Mouse (Mus musculus) hindbrain, embryonic 15.5 days (tissue): ENCODE data around the gene Cradd. TPM values are rescaled to one million over a fixed set of nuclear protein-coding genes. Genes with fewer than 3 reads are reported as not detected.

ENCODE experiments used
- ATAC-seq: fragments of 200-750 bp; cut with Nextera tagmentation; 2 replicates; pipeline ENCODE4 v1.8.0; 2017; ENCODE audit warnings: low read depth, moderate number of reproducible peaks, moderate TSS enrichment; ENCODE audit not compliant: low FRiP score
- H3K27ac ChIP-seq: fragments of 300-500 bp; sonication (generic); replicated peaks from 2 replicates; pipeline ENCODE4 v1.5.1; 2015; ENCODE audit warnings: mild to moderate bottlenecking, inconsistent platforms
- H3K27me3 ChIP-seq: fragments of 300-500 bp; sonication (generic); 2 replicates; pipeline ENCODE4 v1.6.1; 2015; ENCODE audit warnings: control low read depth, inconsistent platforms
- H3K36me3 ChIP-seq: fragments of 300-500 bp; sonication (generic); 2 replicates; pipeline ENCODE4 v1.6.1; 2015; ENCODE audit warnings: control low read depth, inconsistent platforms
- H3K4me1 ChIP-seq: fragments of 300-500 bp; sonication (generic); replicated peaks from 2 replicates; pipeline ENCODE4 v1.6.1; 2015; ENCODE audit warnings: control low read depth, inconsistent platforms
- H3K4me2 ChIP-seq: fragments of 300-500 bp; sonication (generic); 2 replicates; pipeline ENCODE4 v1.6.1; 2015; ENCODE audit warnings: moderate library complexity, mild to moderate bottlenecking, inconsistent platforms
- H3K4me3 ChIP-seq: fragments of 300-500 bp; sonication (generic); 2 replicates; pipeline ENCODE4 v1.5.1; 2015; ENCODE audit warnings: mild to moderate bottlenecking, inconsistent platforms
- H3K9ac ChIP-seq: fragments of 300-500 bp; sonication (generic); 2 replicates; pipeline ENCODE4 v1.6.1; 2015; ENCODE audit warnings: inconsistent platforms
- H3K9me3 ChIP-seq: fragments of 300-500 bp; sonication (generic); 2 replicates; pipeline ENCODE4 v1.6.1; 2016; ENCODE audit warnings: control low read depth, inconsistent platforms
- WGBS: fragments of 180-500 bp; shearing (Covaris S2); methylation state at CpG from one replicate; pipeline ENCODE4 v1.1.7; 2015; 5-methylcytosine and 5-hydroxymethylcytosine counted together
- polyA plus RNA-seq: library from polyadenylated mRNA; unstranded; fragments of >200 nt; fragmentation: Nextera tagmentation; extraction: Ambion mirVana; gene quantifications from 2 replicates; pipeline ENCODE4 v1.2.1, GENCODE M21; 2015

The Cradd gene
- polyA plus RNA-seq, 1 experiment from 2014 or later: 9.4 TPM

GRCm38 (mm10) chr10:95245680-95245982 is 78.3 kb downstream of the Cradd start:
- peak; percentile 54; the same call in 1 of the 2 replicates for ATAC-seq
- no peaks in the 10 kb centered on the region for H3K9me3 ChIP-seq
- peaks cover 4% of the 10 kb centered on the region; the same call in 1 of the 2 replicates for H3K4me1 ChIP-seq
- no peak overlapping the region for H3K4me3 ChIP-seq
- H3K27me3 ChIP-seq: no peaks in the 10 kb centered on the region
- 88% methylated on average over 2 of the region's 2 CpGs for WGBS
- H3K4me2 ChIP-seq: no peak overlapping the region
- no peak overlapping the region for H3K9ac ChIP-seq
- H3K27ac ChIP-seq: no peak overlapping the region
- no peaks in the 10 kb centered on the region for H3K36me3 ChIP-seq

GRCm38 (mm10) chr10:95244961-95245679 is 78.8 kb downstream of the Cradd start:
- no peak overlapping the region for H3K9ac ChIP-seq
- peaks cover 4% of the 10 kb centered on the region; the same call in 1 of the 2 replicates for H3K4me1 ChIP-seq
- no peak overlapping the region for H3K4me2 ChIP-seq
- no peak overlapping the region for H3K4me3 ChIP-seq
- no peaks in the 10 kb centered on the region for H3K27me3 ChIP-seq
- peak; percentile 27; the same call in 1 of the 2 replicates for ATAC-seq
- H3K27ac ChIP-seq: no peak overlapping the region
- H3K9me3 ChIP-seq: no peaks in the 10 kb centered on the region
- 36% methylated on average over 22 of the region's 23 CpGs for WGBS
- no peaks in the 10 kb centered on the region for H3K36me3 ChIP-seq

GRCm38 (mm10) chr10:95239196-95240069 is 84.5 kb downstream of the Cradd start:
- H3K9ac ChIP-seq: no peak overlapping the region
- no peak overlapping the region for H3K4me2 ChIP-seq
- H3K27ac ChIP-seq: peak overlapping the region; percentile 50
- H3K36me3 ChIP-seq: no peaks in the 10 kb centered on the region
- no peaks in the 10 kb centered on the region for H3K27me3 ChIP-seq
- peaks cover 16% of the 10 kb centered on the region for H3K4me1 ChIP-seq
- no peaks in the 10 kb centered on the region for H3K9me3 ChIP-seq
- ATAC-seq: peak; percentile 73
- H3K4me3 ChIP-seq: no peak overlapping the region
- WGBS: 24% methylated on average over 13 of the region's 13 CpGs

- Histone ChIP-seq H3K9me3 (no peaks in the 10 kb centered on the region), H3K4me2 (no peak overlapping the region), H3K9ac (no peak overlapping the region), H3K27ac (peak overlapping the region; percentile 50), H3K36me3 (no peaks in the 10 kb centered on the region), H3K27me3 (no peaks in the 10 kb centered on the region), H3K4me3 (no peak overlapping the region), H3K4me1 (peaks cover 16% of the 10 kb centered on the region)
- ATAC-seq: peak; percentile 60; the same call in 1 of the 2 replicates
- 44% methylated on average over 2 of the region's 2 CpGs for WGBS
These were observed 85.3 kb downstream of the Cradd start for GRCm38 (mm10) chr10:95238667-95239066.

GRCm38 (mm10) chr10:95236226-95236625 is 87.7 kb downstream of the Cradd start:
- Histone ChIP-seq H3K36me3 (no peaks in the 10 kb centered on the region), H3K4me2 (no peak overlapping the region), H3K9ac (no peak overlapping the region), H3K27me3 (no peaks in the 10 kb centered on the region), H3K4me3 (no peak overlapping the region), H3K27ac (no peak overlapping the region), H3K9me3 (no peaks in the 10 kb centered on the region), H3K4me1 (peaks cover 16% of the 10 kb centered on the region)
- WGBS: 65% methylated on average over 8 of the region's 8 CpGs
- no peak for ATAC-seq

GRCm38 (mm10) chr10:95234661-95235060 is 89.3 kb downstream of the Cradd start:
- Histone ChIP-seq H3K36me3 (no peaks in the 10 kb centered on the region), H3K4me3 (no peak overlapping the region), H3K27ac (no peak overlapping the region), H3K9ac (no peak overlapping the region), H3K4me2 (no peak overlapping the region), H3K27me3 (no peaks in the 10 kb centered on the region), H3K4me1 (peaks cover 14% of the 10 kb centered on the region), H3K9me3 (no peaks in the 10 kb centered on the region)
- WGBS: 42% methylated on average over 3 of the region's 3 CpGs
- no peak for ATAC-seq

GRCm38 (mm10) chr10:95233044-95233443 is 90.9 kb downstream of the Cradd start:
- no peak for ATAC-seq
- Histone ChIP-seq H3K27ac (no peak overlapping the region), H3K27me3 (no peaks in the 10 kb centered on the region), H3K9ac (no peak overlapping the region), H3K4me3 (no peak overlapping the region), H3K4me2 (no peak overlapping the region), H3K36me3 (no peaks in the 10 kb centered on the region), H3K9me3 (no peaks in the 10 kb centered on the region), H3K4me1 (no peaks in the 10 kb centered on the region)
- 80% methylated on average over 10 of the region's 10 CpGs for WGBS

- H3K27me3 ChIP-seq: no peaks in the 10 kb centered on the region
- H3K36me3 ChIP-seq: no peaks in the 10 kb centered on the region
- no peak overlapping the region for H3K9ac ChIP-seq
- H3K4me2 ChIP-seq: no peak overlapping the region
- H3K4me1 ChIP-seq: no peaks in the 10 kb centered on the region
- ATAC-seq: no peak
- H3K4me3 ChIP-seq: no peak overlapping the region
- WGBS: 83% methylated on average over 3 of the region's 3 CpGs
- H3K27ac ChIP-seq: no peak overlapping the region
- H3K9me3 ChIP-seq: no peaks in the 10 kb centered on the region
These were observed 91.4 kb downstream of the Cradd start for GRCm38 (mm10) chr10:95232554-95232953.

- no peak overlapping the region for H3K9ac ChIP-seq
- no peak overlapping the region for H3K4me2 ChIP-seq
- no peaks in the 10 kb centered on the region for H3K36me3 ChIP-seq
- no peak overlapping the region for H3K27ac ChIP-seq
- no peak for ATAC-seq
- H3K27me3 ChIP-seq: no peaks in the 10 kb centered on the region
- H3K4me3 ChIP-seq: no peak overlapping the region
- WGBS: 63% methylated on average over 6 of the region's 6 CpGs
- H3K4me1 ChIP-seq: no peaks in the 10 kb centered on the region
- H3K9me3 ChIP-seq: no peaks in the 10 kb centered on the region
These were observed 95.7 kb downstream of the Cradd start for GRCm38 (mm10) chr10:95228192-95228591.

GRCm38 (mm10) chr10:95227590-95227989 is 96.3 kb downstream of the Cradd start:
- Histone ChIP-seq H3K4me1 (no peaks in the 10 kb centered on the region), H3K36me3 (no peaks in the 10 kb centered on the region), H3K9ac (no peak overlapping the region), H3K27me3 (no peaks in the 10 kb centered on the region), H3K4me3 (no peak overlapping the region), H3K4me2 (no peak overlapping the region), H3K9me3 (no peaks in the 10 kb centered on the region), H3K27ac (no peak overlapping the region)
- ATAC-seq: no peak
- 47% methylated on average over 1 of the region's 1 CpGs for WGBS

GRCm38 (mm10) chr10:95226772-95227171 is 97.2 kb downstream of the Cradd start:
- Histone ChIP-seq H3K4me3 (no peak overlapping the region), H3K36me3 (no peaks in the 10 kb centered on the region), H3K4me1 (no peaks in the 10 kb centered on the region), H3K9me3 (no peaks in the 10 kb centered on the region), H3K9ac (no peak overlapping the region), H3K27me3 (no peaks in the 10 kb centered on the region), H3K27ac (no peak overlapping the region), H3K4me2 (no peak overlapping the region)
- no peak for ATAC-seq
- 73% methylated on average over 4 of the region's 4 CpGs for WGBS

GRCm38 (mm10) chr10:95225006-95225405 is 98.9 kb downstream of the Cradd start:
- 88% methylated on average over 4 of the region's 4 CpGs for WGBS
- ATAC-seq: no peak

More at GRCm38 (mm10) chr10:95225006-95225405, 98.9 kb downstream of the Cradd start:
- Histone ChIP-seq H3K9me3 (no peaks in the 10 kb centered on the region), H3K4me2 (no peak overlapping the region), H3K27ac (no peak overlapping the region), H3K4me3 (no peak overlapping the region), H3K36me3 (no peaks in the 10 kb centered on the region), H3K4me1 (no peaks in the 10 kb centered on the region), H3K27me3 (no peaks in the 10 kb centered on the region), H3K9ac (no peak overlapping the region)
